ENCODE assay signal across 15 mouse cellular contexts in the genomic region with DNA sequence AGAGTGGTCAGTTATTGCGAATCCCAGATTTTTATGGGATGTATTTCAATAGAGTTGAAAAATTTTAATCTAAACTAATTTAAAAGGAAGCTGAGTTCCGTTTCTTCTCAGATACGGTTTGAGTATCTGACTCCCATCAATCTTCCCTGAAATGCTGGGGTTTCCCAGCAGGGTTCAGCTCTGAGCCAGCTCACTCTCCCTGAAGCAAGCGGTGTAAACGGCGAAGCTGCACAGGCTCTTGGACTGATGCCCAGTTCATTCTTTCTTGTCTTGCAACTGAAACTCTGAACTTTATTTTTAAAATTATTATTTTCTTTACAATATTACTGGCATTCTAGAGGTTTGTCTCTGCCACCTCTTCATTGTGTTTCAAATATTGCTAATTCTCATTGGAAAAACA. TPM values are rescaled to one million over a fixed set of nuclear protein-coding genes. Genes with fewer than 3 reads are reported as not detected.
A peak's percentile ranks its signal among the peaks of the same experiment; 100 is the strongest.
DNase-seq lines count a peak whose midpoint lies in the region; ATAC-seq and TF ChIP-seq lines count a peak whose summit lies in the region.
"Had no signal": no experiment of that assay in that cellular context is flagged by ENCODE, and none has a peak within 500 bp of the region (broad histone marks: within the 10 kb centered on the region; RNA-seq: fewer than 3 reads in every experiment).

No protein-coding gene starts in this region.

- no peak for TF ChIP-seq POLR2A in kidney, adult 2 months (IDR thresholded peaks at IDR 0.05; ENCODE audit: low read depth, low read length)

- H3K27me3 ChIP-seq in kidney, adult 2 months (replicated peaks; ENCODE audit: control insufficient read depth, insufficient read depth, low read length): no peaks in the 10 kb centered on the region
- H3K27me3 ChIP-seq in lung, embryonic 14.5 days (ENCODE audit: insufficient read depth, low read length): no peaks in the 10 kb centered on the region
- H3K27me3 ChIP-seq: limb, embryonic 13.5 days had no signal

- DNase-seq in adrenal gland, adult (ENCODE audit: inconsistent age in 2 of 2, low spot score in 1 of 2): peak; percentile 5 to 67
- no peak for DNase-seq in adrenal gland, postnatal 4 days (ENCODE audit: low spot score in 2 of 2)
- DNase-seq in kidney, adult 2 months: no peak
- DNase-seq in kidney, adult 18-20 months: no peak
- peak; percentile 85 for DNase-seq in lung, embryonic 14.5 days
- no peak for DNase-seq in lung, postnatal 25 days (ENCODE audit: low spot score)
- DNase-seq in fibroblast of lung, adult 2 months (ENCODE audit: low read depth): peak; percentile 3
- DNase-seq in gastrocnemius, postnatal 10 days: no peak
- DNase-seq: layer of hippocampus, postnatal 36 days; lung, postnatal 36 days had no signal

- 13% methylated on average over 6 of the region's 6 CpGs for WGBS in kidney, adult 2 months
- WGBS in lung, embryonic 14.5 days: 22% methylated on average over 6 of the region's 6 CpGs

- H3K4me2 ChIP-seq in lung, embryonic 14.5 days: no peak overlapping the region
- H3K4me2 ChIP-seq: limb, embryonic 13.5 days had no signal

- no peaks in the 10 kb centered on the region for H3K36me3 ChIP-seq in kidney, adult 2 months (ENCODE audit: control insufficient read depth, insufficient read depth, low read length)
- no peaks in the 10 kb centered on the region for H3K36me3 ChIP-seq in lung, embryonic 14.5 days (ENCODE audit: insufficient read depth)
- H3K36me3 ChIP-seq: limb, embryonic 13.5 days had no signal

- no peak overlapping the region for H3K4me3 ChIP-seq in kidney, adult 2 months (ENCODE audit: insufficient read depth, low read depth, low read length)
- no peak overlapping the region for H3K4me3 ChIP-seq in lung, embryonic 14.5 days (ENCODE audit: low read depth, low read length)
- H3K4me3 ChIP-seq: erythroblast, embryonic 14.5 days; limb, embryonic 13.5 days had no signal

- H3K4me1 ChIP-seq in kidney, adult 2 months (ENCODE audit: control insufficient read depth, insufficient read depth, low read length): no peaks in the 10 kb centered on the region
- H3K4me1 ChIP-seq in lung, embryonic 14.5 days (ENCODE audit: insufficient read depth): no peaks in the 10 kb centered on the region
- H3K4me1 ChIP-seq: limb, embryonic 13.5 days had no signal

- 0 out of 2 replicates have a peak, but pooled peaks have one; percentile 25 for TF ChIP-seq CTCF in kidney, adult 2 months (conservative IDR thresholded peaks at IDR 0.05; ENCODE audit: insufficient read depth, insufficient read length, low read depth, low read length)
- no peak for TF ChIP-seq CTCF in lung, embryonic 14.5 days (IDR thresholded peaks at IDR 0.05; ENCODE audit: low read depth)

- H3K9ac ChIP-seq in lung, embryonic 14.5 days: no peak overlapping the region
- H3K9ac ChIP-seq: limb, embryonic 13.5 days had no signal

- 0 out of 2 replicates have a peak, but pooled peaks have one; percentile 58 for ATAC-seq in lung, embryonic 14.5 days (ENCODE audit: insufficient read depth)
- ATAC-seq: inflammation-experienced regulatory T-cells, adult 6 months had no signal

- no peaks in the 10 kb centered on the region for H3K9me3 ChIP-seq in lung, embryonic 14.5 days (ENCODE audit: low read depth, low read length)
- H3K9me3 ChIP-seq: limb, embryonic 13.5 days had no signal

- H3K27ac ChIP-seq in kidney, adult 2 months (ENCODE audit: insufficient read depth, low read depth, low read length): no peak overlapping the region
- H3K27ac ChIP-seq in lung, embryonic 14.5 days (ENCODE audit: low read depth): no peak overlapping the region
- H3K27ac ChIP-seq: limb, embryonic 13.5 days had no signal

RNA-seq across cellular contexts. Expression of gene Ankrd31, which starts 2.0 kb away (rescaled TPM):
- total RNA-seq in adrenal gland, postnatal 4 days (2021): under 1 TPM; 0.08 to 0.11 TPM
- 0.01 TPM in 1 of 2 replicates, not detected in the other for polyA plus RNA-seq in kidney, adult 2 months (2012; rRNA removed)
- not detected in 2 replicates for polyA plus RNA-seq in lung, embryonic 14.5 days (2014; fragmentation: Nextera tagmentation; extraction: Ambion mirVana)
- total RNA-seq in gastrocnemius, postnatal 10 days (2021): not detected
- total RNA-seq: heart, adult 8-10 months; heart, postnatal 14 days had no signal
- polyA plus RNA-seq: inflammation-experienced regulatory T-cells, adult 6 months; limb, embryonic 13.5 days had no signal

Comparison
In these comparisons a context has a peak if more than half of its experiments do, and no peak if none do; other contexts are left out.
1. DNase-seq: peak in adrenal gland, adult (2 of 2), lung, embryonic 14.5 days (single experiment) and fibroblast of lung, adult 2 months (single experiment); none in adrenal gland, postnatal 4 days (0 of 2), kidney, adult 2 months (single experiment), kidney, adult 18-20 months (single experiment), lung, postnatal 25 days (single experiment) and gastrocnemius, postnatal 10 days (single experiment).